Mouse (Mus musculus): ENCODE data around the gene Klhl7.
"Not testable (repeated sequence)": the region's sequence is repeated elsewhere in the genome, so short reads cannot be mapped to it uniquely, and the experiment has no call there.

Klhl7 gene

DNA sequence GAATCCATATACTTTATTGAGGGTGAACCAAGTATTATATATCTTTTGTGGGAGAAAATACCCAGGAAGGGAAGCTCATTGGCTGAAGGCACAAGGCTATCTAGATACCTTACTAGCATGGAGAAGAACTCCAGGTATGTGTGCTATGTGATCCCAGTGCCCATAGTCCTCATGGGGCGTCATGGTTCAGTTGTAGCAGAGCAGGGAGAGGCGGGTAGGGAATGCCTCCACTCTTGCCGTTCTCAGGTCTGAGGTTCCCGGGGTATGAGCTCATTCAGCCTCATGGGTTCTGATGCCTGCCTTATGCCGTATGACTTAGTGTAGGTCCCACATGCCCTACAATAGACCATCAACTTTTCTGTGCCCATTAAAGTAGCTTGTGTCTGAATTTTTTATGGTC is 4.5 kb upstream of the Klhl7 start:
- DNase-seq: no peak

DNA sequence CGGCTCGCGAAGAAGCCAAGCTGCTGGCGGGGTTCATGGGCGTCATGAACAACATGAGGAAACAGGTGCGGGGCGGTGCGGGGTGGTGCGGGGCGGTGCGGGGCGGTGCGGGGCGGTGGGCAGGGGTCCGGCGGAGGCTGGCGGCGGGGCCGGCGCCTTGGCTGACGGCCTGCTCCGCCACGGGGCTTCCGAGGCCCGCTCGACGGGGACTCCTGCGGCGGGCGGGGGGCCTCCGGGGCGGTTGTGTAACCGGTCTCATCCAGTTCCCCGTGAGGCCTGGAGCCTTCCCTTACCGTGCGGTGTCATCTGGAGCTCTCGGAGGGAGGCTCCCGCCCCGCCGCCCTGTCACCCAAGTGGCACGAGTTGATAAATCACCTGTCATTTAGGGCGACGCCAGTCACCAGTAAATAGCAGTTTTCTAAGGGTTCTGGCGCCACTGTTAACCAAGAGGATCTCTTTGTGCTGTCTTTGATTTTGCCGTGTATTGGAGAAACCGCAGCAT is 456 bp downstream of the Klhl7 start:
- peak; percentile 54 to 71 for DNase-seq

DNA sequence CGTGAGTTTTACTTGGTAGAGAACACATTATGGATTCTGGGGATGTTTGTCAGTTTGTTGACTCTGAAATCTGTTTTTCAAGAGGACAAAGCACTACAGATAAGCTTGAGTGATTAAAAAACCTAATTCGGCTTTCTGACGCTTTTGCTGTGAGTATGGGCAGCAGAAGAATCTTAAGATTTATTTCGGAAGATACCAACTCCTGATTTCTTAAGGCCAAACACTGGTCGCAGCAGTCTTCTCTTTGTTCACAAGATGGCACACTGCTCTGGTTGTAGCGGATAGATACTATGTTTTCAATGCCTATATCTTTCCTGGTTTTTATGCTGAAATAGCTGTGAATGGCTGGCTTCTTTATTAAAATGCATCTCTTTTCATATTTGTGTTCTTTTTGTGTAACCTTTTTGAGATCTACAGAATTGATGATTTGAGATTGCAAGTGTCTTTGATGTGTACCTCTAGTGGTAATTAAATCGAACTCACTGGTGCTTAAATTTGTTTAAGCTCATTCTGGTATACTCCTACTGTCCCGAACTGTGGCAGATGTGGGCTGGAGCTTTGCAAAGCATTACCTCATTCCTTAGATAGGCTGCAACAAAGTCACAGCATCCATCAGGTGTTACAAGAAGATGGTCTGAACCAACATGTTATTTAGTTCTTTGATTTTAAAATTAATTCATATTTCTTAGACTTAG is 1.2 kb downstream of the Klhl7 start:
- no peak for DNase-seq

DNA sequence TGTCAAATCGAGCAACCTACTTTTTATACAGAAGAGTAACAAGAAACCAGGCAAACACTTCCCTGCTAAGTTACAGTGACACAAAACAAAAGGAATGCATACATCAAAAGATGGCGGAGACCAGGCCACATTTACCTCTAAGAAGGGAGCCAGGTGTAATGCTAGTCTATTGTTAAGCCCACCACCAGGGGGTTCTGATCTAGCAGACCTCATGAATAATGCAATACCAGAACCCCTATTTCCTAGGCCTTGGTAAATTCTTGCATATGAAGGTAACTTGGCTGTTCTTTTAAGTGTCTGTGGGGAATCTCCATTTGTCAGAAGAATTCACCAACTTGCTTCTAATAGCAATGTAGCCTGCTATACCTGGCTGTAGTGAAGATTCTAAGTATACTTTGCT is 2.8 kb downstream of the Klhl7 start:
- not testable (repeated sequence) for DNase-seq

DNA sequence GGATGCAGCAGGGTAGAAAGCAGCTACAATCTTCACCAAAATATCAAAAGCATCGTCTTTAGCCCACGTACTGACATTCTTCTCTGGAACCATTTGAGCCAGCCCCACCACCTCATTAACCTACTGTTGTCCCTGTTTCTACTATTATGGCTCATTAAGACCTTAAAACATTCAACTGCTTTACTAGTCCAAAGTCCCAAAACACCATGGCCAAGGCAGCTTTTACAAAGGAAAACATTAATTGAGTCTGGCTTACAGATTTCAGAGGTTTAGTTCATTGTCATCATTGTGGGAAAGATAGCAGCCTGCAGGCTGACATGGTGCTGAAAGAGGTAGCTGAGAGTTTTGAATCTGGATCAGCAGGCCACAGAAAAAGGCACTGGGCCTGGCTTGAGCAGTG is 3.4 kb downstream of the Klhl7 start:
- DNase-seq: no peak

DNA sequence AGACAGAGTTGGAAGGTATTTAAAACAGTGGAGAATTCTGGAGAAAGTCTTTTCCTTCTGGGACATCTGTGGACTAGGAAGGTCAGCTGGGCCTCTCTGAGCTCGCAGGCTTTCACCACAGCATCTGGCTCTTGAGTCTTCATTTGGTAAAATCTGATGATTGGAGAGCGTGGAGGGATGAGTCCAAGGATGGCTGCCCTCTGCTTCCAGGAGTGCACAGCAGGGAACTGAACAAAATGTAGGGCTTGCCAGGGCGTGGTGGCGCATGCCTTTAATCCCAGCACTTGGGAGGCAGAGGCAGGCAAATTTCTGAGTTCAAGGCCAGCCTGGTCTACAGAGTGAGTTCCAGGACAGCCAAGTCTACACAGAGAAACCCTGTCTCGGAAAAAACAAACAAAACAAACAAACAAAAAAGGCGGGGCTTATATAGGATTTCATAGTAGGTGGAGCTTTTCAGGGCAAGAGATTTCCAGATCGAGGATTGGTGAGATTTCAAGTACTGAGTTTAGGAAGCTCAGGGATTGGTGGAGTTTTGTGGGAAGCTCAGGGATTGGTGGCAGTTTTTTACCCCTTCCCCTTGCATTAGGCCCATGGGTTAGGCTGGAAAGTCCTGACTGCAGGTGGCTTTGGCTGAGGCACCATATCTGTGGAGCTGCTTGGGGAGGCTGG is 6.8 kb downstream of the Klhl7 start:
- DNase-seq: no peak

DNA sequence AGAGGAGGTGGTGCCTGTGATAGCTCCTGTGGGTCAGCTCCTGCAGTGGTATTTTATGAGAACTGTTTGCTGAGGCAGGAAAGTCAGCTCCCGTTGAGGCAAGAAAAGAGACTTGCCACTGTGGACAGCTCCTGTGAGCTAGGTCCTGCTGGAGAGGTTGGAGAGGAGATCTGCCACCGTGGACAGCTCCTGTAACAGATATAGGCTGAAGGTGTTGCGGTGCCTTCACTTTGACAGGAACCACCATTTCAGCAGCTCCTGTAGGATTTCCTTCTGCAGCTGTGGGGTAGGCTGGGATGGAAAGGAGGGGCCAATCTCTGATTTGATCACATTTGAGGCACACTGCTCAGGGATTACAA is 7.3 kb downstream of the Klhl7 start:
- DNase-seq: no peak

DNA sequence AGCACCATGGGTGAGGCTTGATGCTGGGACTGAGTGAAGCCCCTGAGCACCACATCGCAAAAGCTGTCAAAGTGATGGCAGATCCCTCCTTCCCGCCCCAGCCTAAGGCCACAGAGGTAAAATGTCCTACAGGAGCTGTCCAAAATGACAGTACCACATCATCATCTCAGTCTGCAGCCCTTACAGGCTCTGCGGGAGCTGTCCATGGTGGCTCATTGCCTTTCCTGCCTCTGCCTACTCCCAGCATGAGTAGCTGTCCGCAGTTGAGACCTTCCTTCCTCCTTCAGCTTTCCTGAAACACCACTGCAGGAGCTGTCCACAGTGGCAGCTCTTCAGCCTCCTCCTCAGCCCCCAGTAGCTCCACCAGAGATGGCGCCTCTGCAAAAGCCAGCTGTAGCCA is 9.7 kb downstream of the Klhl7 start:
- peak; percentile 20 to 26 for DNase-seq

DNA sequence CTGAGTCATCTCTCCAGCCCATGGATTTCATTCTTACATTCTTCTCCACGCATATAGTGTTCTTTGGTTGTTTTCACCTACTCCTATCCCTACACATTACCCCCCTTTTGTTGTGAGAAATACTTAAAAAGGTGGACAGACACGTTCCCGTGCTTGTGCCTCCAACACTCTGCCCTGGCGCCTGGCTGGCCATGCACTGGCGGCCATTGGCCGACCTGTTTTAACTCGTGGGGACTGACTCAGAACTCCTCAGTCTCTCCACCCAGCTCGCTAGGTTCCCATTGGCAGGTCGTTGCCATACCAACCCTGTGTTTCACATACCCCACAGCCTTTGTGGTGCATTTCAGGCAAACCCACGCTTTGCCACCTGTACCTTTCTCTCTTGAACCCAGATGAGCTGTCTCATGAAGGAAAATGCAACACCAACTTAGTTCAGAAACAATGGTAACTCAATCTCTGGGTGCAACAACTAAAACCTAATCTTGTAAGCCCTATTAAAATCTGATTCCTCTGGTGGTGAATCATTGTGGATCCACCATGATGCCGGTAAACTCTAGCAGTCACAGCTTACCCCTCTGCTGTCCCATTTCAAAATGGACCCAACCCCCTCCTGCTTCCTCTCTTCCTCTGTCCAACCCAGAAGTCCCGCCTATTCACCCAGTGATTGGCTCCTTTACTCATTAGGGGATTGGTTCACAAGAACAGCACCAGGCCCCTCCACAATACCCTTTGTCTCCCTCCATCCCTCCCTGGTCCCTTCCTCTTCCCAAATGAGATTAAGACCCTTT is 11.9 kb downstream of the Klhl7 start:
- no peak for DNase-seq

DNA sequence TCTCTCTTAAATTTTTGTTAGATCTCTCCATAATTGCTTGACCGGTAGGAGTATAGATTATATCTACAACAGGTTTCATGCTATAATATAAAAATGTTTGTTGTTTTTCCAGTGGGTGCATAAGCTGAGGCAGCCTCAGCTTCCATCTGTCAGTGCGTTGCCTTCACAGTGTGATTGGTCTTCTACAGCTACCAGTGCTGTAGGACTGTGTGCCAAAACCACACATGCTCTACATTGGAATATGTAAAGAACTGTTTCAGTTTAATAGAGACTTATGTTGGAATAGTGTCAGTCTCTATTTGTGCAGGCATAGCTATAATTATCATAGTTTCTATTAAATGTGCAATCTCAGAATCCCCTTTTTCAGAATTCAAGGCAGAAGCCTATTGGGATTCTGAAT is 21.8 kb downstream of the Klhl7 start:
- DNase-seq: no peak

DNA sequence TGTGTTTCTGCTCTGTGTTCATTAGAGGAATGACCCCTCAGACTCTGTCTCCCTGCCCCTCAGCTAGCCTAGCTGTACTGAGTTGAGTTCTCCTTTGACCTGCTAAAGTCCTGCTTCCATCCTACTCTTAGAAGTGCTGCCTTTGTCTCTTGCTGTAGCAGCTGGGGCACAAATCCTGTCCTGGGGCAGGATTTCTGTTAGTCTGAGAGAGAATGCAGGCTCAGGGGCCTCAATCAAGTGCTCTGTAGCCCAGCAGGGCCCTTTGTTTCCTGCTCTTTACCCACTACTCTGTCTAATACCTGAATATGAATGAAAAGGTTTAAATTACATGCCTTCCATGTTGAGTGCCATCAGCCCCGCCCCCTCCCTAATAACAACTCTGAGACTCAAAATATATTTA is 23.8 kb downstream of the Klhl7 start:
- no peak for DNase-seq

DNA sequence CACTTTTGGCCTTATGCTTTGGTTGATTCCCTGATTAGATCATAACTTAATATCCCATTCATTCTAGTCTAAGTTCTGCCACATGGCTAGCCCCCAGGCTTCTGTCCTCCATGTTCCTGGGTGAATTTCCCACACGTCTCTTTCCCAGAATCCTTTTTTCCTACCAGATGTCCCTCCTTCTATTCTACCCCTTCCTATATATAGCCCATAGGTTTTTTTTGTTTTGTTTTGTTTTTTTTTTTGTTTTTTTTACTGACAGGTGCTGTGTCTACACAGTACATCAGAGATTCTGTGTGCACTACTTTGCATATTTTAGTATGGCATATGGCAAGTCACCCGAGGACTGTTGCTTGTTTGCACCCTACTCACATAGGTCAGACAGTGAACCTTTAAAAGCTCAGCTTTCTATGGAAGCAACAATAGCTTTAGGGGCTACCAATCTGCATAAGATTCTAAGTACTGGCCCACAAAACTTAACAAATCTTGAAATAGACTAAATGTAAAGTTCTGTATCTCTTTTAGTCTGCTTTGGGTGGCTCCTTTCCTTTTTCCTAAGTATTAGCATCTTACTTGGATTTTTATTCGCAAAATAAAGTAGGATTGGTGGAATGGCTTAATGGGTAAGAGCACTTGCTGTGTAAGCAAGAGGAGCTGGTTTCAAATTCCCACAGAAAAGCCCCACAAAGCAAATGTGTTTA is 24.3 kb downstream of the Klhl7 start:
- DNase-seq: no peak

DNA sequence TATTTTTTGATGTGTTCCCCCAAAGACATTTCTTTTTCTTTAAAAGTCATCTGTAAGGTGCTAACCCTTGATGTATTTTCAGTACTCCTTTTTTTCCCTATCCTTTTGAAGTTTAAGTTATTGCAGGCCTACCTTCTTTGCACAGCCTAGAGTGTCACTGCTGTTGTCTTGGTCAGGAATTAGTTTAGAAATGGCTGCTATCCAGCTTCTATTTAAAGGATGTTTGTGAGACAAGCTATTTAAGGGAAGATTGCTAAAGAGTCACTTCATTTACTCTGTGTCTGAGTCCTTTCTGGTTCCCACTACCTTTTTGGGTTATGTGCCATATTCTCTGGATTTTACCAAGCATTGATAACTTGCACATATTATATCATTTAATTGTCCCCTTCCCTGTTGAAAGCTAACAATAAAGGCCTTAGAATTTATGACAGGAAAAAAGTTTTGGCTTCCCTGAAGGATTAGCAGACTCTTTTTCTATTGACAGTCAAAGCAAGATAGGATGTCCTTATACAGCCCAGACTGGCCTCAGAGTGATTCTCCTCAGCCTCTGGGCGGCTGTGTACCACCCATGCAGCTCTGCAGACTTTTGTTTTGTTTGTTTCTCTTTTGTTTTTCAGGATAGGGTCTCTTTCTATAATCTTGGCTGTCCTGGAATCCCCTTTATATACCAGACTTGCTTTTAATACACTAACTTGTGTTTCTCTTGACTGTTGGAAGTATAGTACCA is 25.7 kb downstream of the Klhl7 start:
- no peak for DNase-seq

DNA sequence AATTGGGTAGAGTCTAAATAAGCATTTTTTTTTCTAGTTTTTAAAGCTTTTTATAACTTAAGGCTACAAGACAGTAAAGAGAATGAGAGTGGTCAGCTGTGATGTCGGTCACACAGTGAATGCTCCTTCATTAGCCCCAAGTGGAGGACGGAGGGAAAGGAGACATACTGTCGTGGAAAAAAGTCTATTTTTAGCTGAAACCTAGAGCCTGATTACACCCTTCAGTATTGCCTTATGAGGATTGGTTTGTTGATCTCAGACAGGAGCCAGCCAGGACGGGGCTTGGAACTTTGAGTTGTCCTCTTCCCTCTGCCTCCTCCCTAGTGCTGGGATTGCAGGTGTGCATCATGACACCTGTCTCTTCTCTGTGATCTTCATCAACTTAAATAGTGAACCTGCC is 26.6 kb downstream of the Klhl7 start:
- DNase-seq: no peak

DNA sequence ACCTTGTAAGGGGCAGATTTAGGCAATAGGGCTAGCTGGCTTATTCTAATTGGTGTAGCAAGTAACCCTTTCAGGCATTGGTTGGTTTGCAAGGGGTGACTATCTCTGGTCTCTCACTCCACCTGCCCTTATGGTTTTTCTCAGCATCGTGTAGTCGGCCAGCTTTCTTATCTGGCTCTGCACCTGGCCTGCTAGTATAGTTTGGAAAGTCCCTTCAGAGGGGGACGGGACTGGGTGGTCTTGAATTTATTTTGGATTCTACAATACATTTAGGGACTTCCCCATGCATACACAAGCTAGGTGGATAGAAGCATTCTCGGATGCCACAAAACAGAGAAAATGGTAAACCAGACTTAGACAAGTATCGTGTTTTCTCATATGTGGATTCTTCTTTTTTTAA is 46.6 kb downstream of the Klhl7 start:
- no peak for DNase-seq

DNA sequence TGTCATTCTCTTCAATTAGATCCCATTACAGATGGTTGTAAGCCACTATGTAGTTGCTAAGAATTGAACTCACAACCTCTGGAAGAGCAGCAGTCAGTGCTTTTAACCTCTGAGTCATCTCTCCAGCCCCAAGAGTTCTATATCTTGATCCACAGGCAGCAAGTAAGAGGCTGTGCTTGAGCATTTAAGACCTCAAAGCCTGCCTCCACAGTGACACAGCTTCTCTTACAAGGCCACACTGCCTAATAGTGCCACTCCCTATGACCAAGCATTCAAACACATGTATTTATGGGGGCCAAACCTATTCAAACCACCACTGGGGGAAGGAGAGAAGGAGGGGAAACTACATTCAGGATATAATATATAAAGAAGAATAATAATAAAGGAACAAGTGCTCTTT is 51.8 kb downstream of the Klhl7 start:
- no peak for DNase-seq

DNA sequence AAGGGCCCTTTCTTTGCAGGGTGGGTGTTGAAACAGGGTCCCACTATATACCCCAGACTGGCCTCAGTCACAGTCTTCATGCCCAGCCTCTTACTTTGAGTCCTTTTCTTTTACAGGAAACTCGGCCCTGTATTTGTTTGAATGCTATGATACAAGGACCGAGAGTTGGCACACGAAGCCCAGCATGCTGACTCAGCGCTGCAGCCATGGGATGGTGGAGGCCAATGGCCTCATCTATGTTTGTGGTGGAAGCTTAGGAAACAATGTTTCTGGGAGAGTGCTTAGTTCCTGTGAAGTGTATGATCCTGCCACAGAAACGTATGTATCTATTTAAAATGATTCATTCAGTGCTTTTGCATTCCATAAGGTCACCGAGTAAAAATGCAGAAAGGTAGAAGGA is 56.4 kb downstream of the Klhl7 start:
- DNase-seq: no peak

DNA sequence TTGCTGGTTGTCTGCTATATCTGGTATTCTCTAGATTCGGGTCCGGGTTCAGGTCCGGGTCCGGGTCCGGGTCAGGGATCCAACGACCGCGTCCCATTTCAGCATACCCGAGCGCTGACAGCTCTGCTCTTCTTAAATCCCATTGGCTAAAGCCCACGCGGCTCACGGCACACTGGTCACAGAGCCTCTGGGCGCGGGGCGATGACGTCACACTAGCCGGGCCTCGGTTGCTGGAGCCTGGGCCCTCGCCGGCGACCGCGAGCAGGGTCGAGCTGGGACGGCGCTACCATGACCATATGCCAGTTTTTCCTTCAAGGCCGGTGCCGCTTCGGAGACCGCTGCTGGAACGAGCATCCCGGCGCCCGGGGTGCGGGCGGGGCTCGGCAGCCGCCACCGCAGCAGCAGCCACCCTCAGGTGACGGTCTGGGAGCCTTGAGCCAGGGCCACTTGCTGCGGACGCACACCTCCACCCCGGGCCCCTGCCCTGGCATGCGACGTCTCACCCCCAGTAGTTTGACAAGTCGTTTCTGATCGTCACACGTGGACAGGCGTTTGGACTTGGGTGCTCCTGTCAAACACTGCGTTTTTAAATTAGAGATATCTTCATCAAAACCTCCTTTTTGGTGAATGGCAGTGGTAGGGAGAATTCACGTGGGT is 64.5 kb downstream of the Klhl7 start, which contains the start of gene Nupl2:
Gene Nupl2, plus strand, starts transcription at position 175 of the 657 bp plus-strand sequence.
- peak; percentile 95 for DNase-seq

DNA sequence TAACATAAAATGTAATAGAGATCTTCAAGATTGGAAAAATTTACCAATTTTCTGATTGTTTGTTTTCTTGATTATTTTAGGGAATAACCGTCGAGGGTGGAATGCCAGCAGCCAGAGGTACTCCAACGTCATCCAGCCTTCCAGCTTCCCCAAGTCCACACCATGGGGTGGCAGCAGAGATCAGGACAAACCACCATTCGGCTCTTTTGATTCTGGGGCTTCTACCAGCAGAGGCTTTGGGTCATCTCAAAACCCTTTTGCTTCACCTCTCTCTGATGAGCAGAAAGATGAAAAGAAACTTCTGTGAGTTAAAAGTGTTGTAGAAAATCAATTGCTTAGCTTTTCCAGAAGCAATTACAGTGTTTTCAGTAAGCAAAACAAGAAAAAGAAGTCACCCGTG is 66.9 kb downstream of the Klhl7 start:
- DNase-seq: no peak

DNA sequence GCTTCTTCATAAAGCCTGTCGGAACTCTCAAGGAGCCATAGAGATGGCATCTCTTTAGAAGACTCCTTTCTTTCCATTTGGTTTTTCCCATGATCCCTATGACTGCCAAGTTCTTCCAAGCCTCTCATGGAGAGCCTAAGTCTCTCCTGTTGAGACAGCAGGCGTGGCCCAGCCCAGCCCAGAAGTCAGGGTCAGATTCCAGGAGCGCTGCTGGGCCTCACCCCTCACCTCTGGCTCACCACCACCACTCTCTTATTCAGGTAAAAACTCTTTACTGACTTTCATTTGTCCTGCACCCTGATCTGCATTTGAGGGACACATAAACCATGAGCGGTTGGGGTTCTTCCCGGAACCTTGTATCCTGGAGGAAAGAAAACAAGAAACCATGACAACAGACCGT is 69.5 kb downstream of the Klhl7 start:
- no peak for DNase-seq

DNA sequence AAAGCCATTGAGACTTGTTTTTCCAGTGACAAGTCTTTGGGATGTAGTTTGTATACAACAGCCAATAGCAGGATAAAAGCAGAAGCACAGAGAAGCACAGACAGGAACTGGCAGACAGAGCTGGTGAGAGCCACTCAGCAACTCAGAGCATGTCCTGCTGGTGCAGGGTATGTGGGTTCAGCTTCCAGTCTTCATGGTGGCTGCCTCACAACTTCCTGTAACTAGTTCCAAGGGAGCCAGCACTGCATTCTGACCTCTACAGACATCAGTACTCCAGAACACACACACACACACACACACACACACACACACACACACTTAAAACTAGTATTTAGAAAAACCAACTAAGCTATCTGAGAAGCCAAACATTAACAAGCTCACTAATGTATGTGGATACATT is 71.7 kb downstream of the Klhl7 start:
- no peak for DNase-seq

Measured in lung, postnatal 4 days (tissue).